Mouse (Mus musculus) kidney, embryonic 14.5 days (tissue): Measurements from ENCODE around the gene Hmbs. TPM values are rescaled to one million over a fixed set of nuclear protein-coding genes. Genes with fewer than 3 reads are reported as not detected.
"Not testable (repeated sequence)": the region's sequence is repeated elsewhere in the genome, so short reads cannot be mapped to it uniquely, and the experiment has no call there.

Experiments
- ATAC-seq: fragments of 200-750 bp; cut with Nextera tagmentation; 2 replicates; pipeline ENCODE4 v1.8.0; 2017; ENCODE audit warnings: moderate number of reproducible peaks, mild to moderate bottlenecking, moderate TSS enrichment, moderate library complexity; ENCODE audit not compliant: low FRiP score, low TSS enrichment
- H3K27ac ChIP-seq: fragments of 300-500 bp; sonication (generic); 2 replicates; pipeline ENCODE4 v1.5.1; 2014; ENCODE audit warnings: low read depth, mild to moderate bottlenecking, low read length, moderate library complexity, mixed read lengths
- H3K27me3 ChIP-seq: fragments of 300-500 bp; sonication (generic); 2 replicates; pipeline ENCODE4 v1.6.1; 2014; ENCODE audit warnings: mild to moderate bottlenecking, low read length; ENCODE audit not compliant: control insufficient read depth, insufficient read depth
- H3K36me3 ChIP-seq: fragments of 300-500 bp; sonication (generic); 2 replicates; pipeline ENCODE4 v1.6.1; 2014; ENCODE audit warnings: low read length, mixed read lengths; ENCODE audit not compliant: control insufficient read depth, insufficient read depth
- H3K4me1 ChIP-seq: fragments of 300-500 bp; sonication (generic); 2 replicates; pipeline ENCODE4 v1.6.1; 2014; ENCODE audit warnings: low read length, mixed read lengths; ENCODE audit not compliant: control insufficient read depth, insufficient read depth
- H3K4me2 ChIP-seq: fragments of 300-500 bp; sonication (generic); replicated peaks from 2 replicates; pipeline ENCODE4 v1.6.1; 2014; ENCODE audit warnings: low read depth, mild to moderate bottlenecking, low read length
- H3K4me3 ChIP-seq: fragments of 300-500 bp; sonication (generic); 2 replicates; pipeline ENCODE4 v1.5.1; 2014; ENCODE audit warnings: mild to moderate bottlenecking, low read length
- H3K9ac ChIP-seq: fragments of 300-500 bp; sonication (generic); 2 replicates; pipeline ENCODE4 v1.6.1; 2014; ENCODE audit warnings: low read depth, mild to moderate bottlenecking, low read length, moderate library complexity
- H3K9me3 ChIP-seq: fragments of 300-500 bp; sonication (generic); 2 replicates; pipeline ENCODE4 v1.6.1; 2016; ENCODE audit warnings: low read length; ENCODE audit not compliant: control insufficient read depth
- WGBS: fragments of 180-500 bp; shearing (Covaris S2); extraction: QIAGEN DNeasy Blood & Tissue Kit; methylation state at CpG from one replicate; pipeline ENCODE4 v1.1.7; 2014; 5-methylcytosine and 5-hydroxymethylcytosine counted together
- polyA plus RNA-seq: library from polyadenylated mRNA; unstranded; fragments of >200 nt; fragmentation: Nextera tagmentation; extraction: Ambion mirVana; gene quantifications from 2 replicates; pipeline ENCODE4 v1.2.1, GENCODE M21; 2014

Gene Hmbs
- polyA plus RNA-seq, 1 experiment from 2014 or later, result 136 TPM

GRCm38 (mm10) chr9:44377335-44377734 lies 33.3 kb upstream of the Hmbs start:
- H3K4me3 ChIP-seq, H3K4me2 ChIP-seq, ATAC-seq, H3K9ac ChIP-seq, H3K27ac ChIP-seq, H3K27me3 ChIP-seq, H3K9me3 ChIP-seq: not testable (repeated sequence)
- 84% methylated on average over 2 of the region's 2 CpGs for WGBS
- Histone ChIP-seq H3K36me3 (peaks cover 18% of the 10 kb centered on the region), H3K4me1 (peaks cover 16% of the 10 kb centered on the region; the same call in 1 of the 2 replicates)

DNA sequence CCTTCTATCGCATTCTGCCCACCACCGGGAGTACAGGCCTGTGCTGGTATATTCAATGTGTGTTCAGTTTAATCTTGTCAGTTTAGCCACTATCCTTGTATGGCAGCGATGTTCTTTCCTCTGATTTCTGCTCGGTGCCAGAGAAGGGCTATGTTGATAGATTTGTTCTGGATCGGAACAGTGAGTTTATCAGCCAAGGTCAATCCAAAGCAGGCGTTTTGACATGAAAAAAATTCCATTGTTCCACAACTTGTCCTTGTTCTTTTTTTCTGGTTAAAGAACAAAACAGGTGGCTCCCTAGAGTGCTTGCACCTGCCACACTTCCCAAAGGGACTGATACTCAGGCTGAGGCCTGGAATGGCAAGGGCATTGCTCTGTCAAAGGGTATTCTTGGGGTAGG lies 32.1 kb upstream of the Hmbs start:
- 88% methylated on average over 6 of the region's 6 CpGs for WGBS

GRCm38 (mm10) chr9:44373386-44373785 lies 29.4 kb upstream of the Hmbs start:
- Histone ChIP-seq H3K4me2 (no peak overlapping the region), H3K9ac (no peak overlapping the region), H3K9me3 (no peaks in the 10 kb centered on the region), H3K4me3 (no peak overlapping the region), H3K4me1 (peaks cover 3% of the 10 kb centered on the region; the same call in 1 of the 2 replicates), H3K27ac (no peak overlapping the region), H3K36me3 (no peaks in the 10 kb centered on the region), H3K27me3 (no peaks in the 10 kb centered on the region)
- no peak for ATAC-seq

More for the DNA sequence above, 32.1 kb upstream of the Hmbs start:
- H3K27me3 ChIP-seq, result no peaks in the 10 kb centered on the region
- no peak overlapping the region for H3K4me3 ChIP-seq
- no peak overlapping the region for H3K9ac ChIP-seq
- H3K4me1 ChIP-seq, result peaks cover 16% of the 10 kb centered on the region; the same call in 1 of the 2 replicates
- H3K36me3 ChIP-seq, result peaks cover 6% of the 10 kb centered on the region; the same call in 1 of the 2 replicates
- ATAC-seq, result no peak
- H3K27ac ChIP-seq, result no peak overlapping the region
- no peak overlapping the region for H3K4me2 ChIP-seq
- H3K9me3 ChIP-seq, result no peaks in the 10 kb centered on the region

DNA sequence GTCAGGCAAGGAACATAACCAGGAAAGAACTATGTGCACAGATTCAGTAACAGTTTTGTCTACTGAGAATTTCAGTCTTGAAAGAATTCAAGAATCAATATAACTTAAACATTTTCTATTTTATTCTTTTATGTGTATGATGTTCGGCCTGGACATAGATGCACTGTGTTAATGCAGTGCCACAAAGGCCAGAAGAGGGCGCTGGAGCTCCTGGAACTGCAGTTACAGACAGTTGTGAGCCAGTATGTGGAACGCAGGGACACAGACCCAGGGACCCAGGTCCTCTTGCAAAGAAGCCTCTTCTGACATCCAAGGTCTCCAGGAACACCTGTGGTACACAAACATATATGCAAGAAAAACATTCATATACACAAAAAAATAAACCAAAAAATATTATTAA lies 20.5 kb upstream of the Hmbs start:
- Histone ChIP-seq H3K36me3 (peaks cover 3% of the 10 kb centered on the region), H3K9ac (no peak overlapping the region), H3K27me3 (no peaks in the 10 kb centered on the region), H3K4me3 (no peak overlapping the region), H3K4me1 (peaks cover 6% of the 10 kb centered on the region; the same call in 1 of the 2 replicates), H3K4me2 (no peak overlapping the region), H3K27ac (no peak overlapping the region), H3K9me3 (no peaks in the 10 kb centered on the region)
- no peak for ATAC-seq
- WGBS, result 69% methylated on average over 3 of the region's 3 CpGs

GRCm38 (mm10) chr9:44361931-44362330 lies 17.9 kb upstream of the Hmbs start:
- ATAC-seq, result 0 out of 2 replicates have a peak, but pooled peaks have one; percentile 9
- Histone ChIP-seq H3K9ac (peak overlapping the region; percentile 65; the same call in 1 of the 2 replicates), H3K4me3 (peak overlapping the region; percentile 68), H3K36me3 (peaks cover 24% of the 10 kb centered on the region), H3K4me2 (peak overlapping the region; percentile 65), H3K27ac (peak overlapping the region; percentile 7; the same call in 1 of the 2 replicates)
- not testable (repeated sequence) for H3K27me3 ChIP-seq, H3K4me1 ChIP-seq, H3K9me3 ChIP-seq
- 45% methylated on average over 4 of the region's 4 CpGs for WGBS

- 1% methylated on average over 44 of the region's 44 CpGs for WGBS
- peak; percentile 93 for ATAC-seq
- peaks cover 29% of the 10 kb centered on the region for H3K36me3 ChIP-seq
- H3K4me2 ChIP-seq, result peak within 1 kb of the TSS; percentile 65
- peaks cover 6% of the 10 kb centered on the region; the same call in 1 of the 2 replicates for H3K4me1 ChIP-seq
- peak within 1 kb of the TSS; percentile 7; the same call in 1 of the 2 replicates for H3K27ac ChIP-seq
- H3K27me3 ChIP-seq, result no peaks in the 10 kb centered on the region
- H3K9ac ChIP-seq, result peak within 1 kb of the TSS; percentile 65
- peak within 1 kb of the TSS; percentile 68 for H3K4me3 ChIP-seq
- H3K9me3 ChIP-seq, result no peaks in the 10 kb centered on the region
These were observed 17.3 kb upstream of the Hmbs start, which contains the start of gene Vps11 for GRCm38 (mm10) chr9:44361190-44361917. Gene Vps11, minus strand, starts transcription at chr9:44361670.

GRCm38 (mm10) chr9:44357207-44357606 lies 13.2 kb upstream of the Hmbs start:
- no peaks in the 10 kb centered on the region for H3K9me3 ChIP-seq
- no peak for ATAC-seq
- H3K36me3 ChIP-seq, result peaks cover 71% of the 10 kb centered on the region
- H3K4me3 ChIP-seq, result no peak overlapping the region
- no peak overlapping the region for H3K9ac ChIP-seq
- H3K27me3 ChIP-seq, result no peaks in the 10 kb centered on the region
- 75% methylated on average over 4 of the region's 4 CpGs for WGBS
- H3K4me1 ChIP-seq, result peaks cover 6% of the 10 kb centered on the region; the same call in 1 of the 2 replicates
- H3K27ac ChIP-seq, result no peak overlapping the region
- H3K4me2 ChIP-seq, result no peak overlapping the region

DNA sequence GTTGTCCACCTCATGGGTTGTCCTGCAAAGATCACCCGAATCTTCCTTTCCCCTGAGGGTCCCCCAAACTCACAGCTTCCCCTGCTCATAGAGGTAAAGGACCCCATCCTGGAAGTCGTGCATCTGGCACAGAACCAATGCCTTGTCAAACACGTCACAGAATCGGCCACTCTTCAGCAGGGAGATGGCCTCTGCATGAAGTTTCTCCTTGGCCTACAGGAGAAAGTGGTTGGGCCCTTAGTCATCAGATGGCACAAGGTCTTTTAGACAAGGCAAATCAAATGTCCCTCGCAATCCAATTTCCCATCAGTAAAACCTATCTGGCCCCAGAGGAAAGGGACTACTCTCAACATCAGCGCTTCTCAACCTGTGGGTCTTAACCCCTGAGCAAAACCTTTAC lies 9.1 kb upstream of the Hmbs start:
- ATAC-seq, result no peak
- no peaks in the 10 kb centered on the region for H3K27me3 ChIP-seq
- 94% methylated on average over 6 of the region's 6 CpGs for WGBS

DNA sequence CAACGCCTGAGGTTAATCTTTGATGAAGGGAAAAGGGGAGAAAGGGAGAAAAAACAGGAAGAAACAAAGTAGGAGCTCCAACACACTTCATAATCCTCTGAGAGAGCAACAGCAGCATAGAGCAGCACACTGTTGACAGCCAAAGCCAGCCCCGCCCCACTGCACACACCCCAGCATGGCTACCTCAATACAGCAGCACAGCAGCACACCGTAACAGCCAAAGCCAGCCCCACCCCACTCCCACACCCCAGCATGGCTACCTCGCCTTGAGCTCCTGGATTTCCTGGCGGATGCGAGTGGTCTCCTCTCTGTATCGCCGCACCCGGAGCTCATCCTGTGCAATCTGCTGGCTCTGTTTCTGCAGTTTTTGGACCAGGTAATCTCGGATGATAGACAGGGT lies 8.3 kb upstream of the Hmbs start:
- no peak overlapping the region for H3K4me3 ChIP-seq
- 91% methylated on average over 10 of the region's 10 CpGs for WGBS
- no peak overlapping the region for H3K9ac ChIP-seq
- peaks cover 93% of the 10 kb centered on the region for H3K36me3 ChIP-seq
- no peaks in the 10 kb centered on the region for H3K4me1 ChIP-seq
- no peaks in the 10 kb centered on the region for H3K27me3 ChIP-seq
- ATAC-seq, result no peak
- H3K4me2 ChIP-seq, result no peak overlapping the region
- no peak overlapping the region for H3K27ac ChIP-seq
- H3K9me3 ChIP-seq, result no peaks in the 10 kb centered on the region

More for the DNA sequence above, 9.1 kb upstream of the Hmbs start:
- Histone ChIP-seq H3K4me2 (no peak overlapping the region), H3K27ac (no peak overlapping the region), H3K9ac (no peak overlapping the region), H3K9me3 (no peaks in the 10 kb centered on the region), H3K4me1 (no peaks in the 10 kb centered on the region), H3K4me3 (no peak overlapping the region), H3K36me3 (peaks cover 92% of the 10 kb centered on the region)
